Mouse (Mus musculus): Measurements from ENCODE around the gene Srgap1. TPM values are rescaled to one million over a fixed set of nuclear protein-coding genes. Genes with fewer than 3 reads are reported as not detected.

The Srgap1 gene
- polyA plus RNA-seq, 1 experiment: 1.2 TPM

- H3K79me2 ChIP-seq (ENCODE audit: control insufficient read depth, insufficient read depth): no peaks in the 10 kb centered on the region
- TF ChIP-seq MAX (IDR thresholded peaks at IDR 0.05; ENCODE audit: low read depth) (no peak), POLR2AphosphoS2 (IDR thresholded peaks at IDR 0.05; ENCODE audit: insufficient read length, low read depth) (no peak), TCF3 (IDR thresholded peaks at IDR 0.05; ENCODE audit: insufficient read length, low read depth) (no peak), SRF (IDR thresholded peaks at IDR 0.05; ENCODE audit: control insufficient read depth, insufficient read length, low read depth) (no peak)
- H3K27me3 ChIP-seq (ENCODE audit: control insufficient read depth, insufficient read depth, insufficient read length): no peaks in the 10 kb centered on the region
- no peak overlapping the region for H3K4me3 ChIP-seq
- H3K36me3 ChIP-seq (ENCODE audit: control insufficient read depth, insufficient read depth): no peaks in the 10 kb centered on the region
- no peak overlapping the region for H3K4me2 ChIP-seq (ENCODE audit: low read depth)
- H3ac ChIP-seq (ENCODE audit: control insufficient read depth, insufficient read length): no peak overlapping the region
These were observed 216.5 kb downstream of the Srgap1 start for GRCm38 (mm10) chr10:121830335-121831307.

GRCm38 (mm10) chr10:121829800-121830303, 217.3 kb downstream of the Srgap1 start:
- H3K36me3 ChIP-seq (ENCODE audit: control insufficient read depth, insufficient read depth): no peaks in the 10 kb centered on the region
- no peak overlapping the region for H3K4me2 ChIP-seq (ENCODE audit: low read depth)
- TF ChIP-seq MAX (IDR thresholded peaks at IDR 0.05; ENCODE audit: low read depth) (no peak), USF1 (IDR thresholded peaks at IDR 0.05; ENCODE audit: low read depth) (no peak), CEBPB (IDR thresholded peaks at IDR 0.05; ENCODE audit: insufficient read depth, poor library complexity, severe bottlenecking) (no peak), TCF12 (IDR thresholded peaks at IDR 0.05; ENCODE audit: insufficient read depth, poor library complexity, severe bottlenecking) (no peak), MYOD1 (IDR thresholded peaks at IDR 0.05; ENCODE audit: control insufficient read depth in 1 of 3, insufficient read length in 2 of 3, low read depth in 2 of 3) (no peak), MYOG (IDR thresholded peaks at IDR 0.05; ENCODE audit: control insufficient read depth in 1 of 3, insufficient read depth in 1 of 3, insufficient read length in 2 of 3, low read depth in 2 of 3) (no peak), POLR2AphosphoS2 (IDR thresholded peaks at IDR 0.05; ENCODE audit: insufficient read length, low read depth) (no peak)
- H3ac ChIP-seq (ENCODE audit: control insufficient read depth, insufficient read length): no peak overlapping the region
- H3K4me3 ChIP-seq: no peak overlapping the region
- H3K27me3 ChIP-seq (ENCODE audit: control insufficient read depth, insufficient read depth, insufficient read length): no peaks in the 10 kb centered on the region
- H3K79me2 ChIP-seq (ENCODE audit: control insufficient read depth, insufficient read depth): no peaks in the 10 kb centered on the region

GRCm38 (mm10) chr10:121829034-121829433, 218.1 kb downstream of the Srgap1 start:
- Histone ChIP-seq H3K79me2 (ENCODE audit: control insufficient read depth, insufficient read depth) (no peaks in the 10 kb centered on the region), H3K27me3 (ENCODE audit: control insufficient read depth, insufficient read depth, insufficient read length) (no peaks in the 10 kb centered on the region), H3K4me2 (ENCODE audit: low read depth) (no peak overlapping the region), H3K36me3 (ENCODE audit: control insufficient read depth, insufficient read depth) (no peaks in the 10 kb centered on the region), H3K4me3 (no peak overlapping the region), H3ac (ENCODE audit: control insufficient read depth, insufficient read length) (no peak overlapping the region)
- TF ChIP-seq CEBPB (IDR thresholded peaks at IDR 0.05; ENCODE audit: insufficient read depth, poor library complexity, severe bottlenecking) (no peak), USF1 (IDR thresholded peaks at IDR 0.05; ENCODE audit: low read depth) (no peak), E2F4 (IDR thresholded peaks at IDR 0.05; ENCODE audit: insufficient read depth) (no peak), SRF (IDR thresholded peaks at IDR 0.05; ENCODE audit: control insufficient read depth, insufficient read length, low read depth) (no peak), REST (IDR thresholded peaks at IDR 0.05; ENCODE audit: insufficient read depth, insufficient read length) (no peak), MAX (IDR thresholded peaks at IDR 0.05; ENCODE audit: low read depth) (no peak), MYOG (IDR thresholded peaks at IDR 0.05; ENCODE audit: control insufficient read depth in 1 of 3, insufficient read depth in 1 of 3, insufficient read length in 2 of 3, low read depth in 2 of 3) (no peak), POLR2AphosphoS2 (IDR thresholded peaks at IDR 0.05; ENCODE audit: insufficient read length, low read depth) (no peak), MYOD1 (IDR thresholded peaks at IDR 0.05; ENCODE audit: control insufficient read depth in 1 of 3, insufficient read length in 2 of 3, low read depth in 2 of 3) (no peak), TCF3 (IDR thresholded peaks at IDR 0.05; ENCODE audit: insufficient read length, low read depth) (no peak), POLR2A (IDR thresholded peaks at IDR 0.05; ENCODE audit: insufficient read length, low read depth) (no peak), TCF12 (IDR thresholded peaks at IDR 0.05; ENCODE audit: insufficient read depth, poor library complexity, severe bottlenecking) (no peak)

GRCm38 (mm10) chr10:121822674-121823073, 224.4 kb downstream of the Srgap1 start:
- Histone ChIP-seq H3K79me2 (ENCODE audit: control insufficient read depth, insufficient read depth) (no peaks in the 10 kb centered on the region), H3K36me3 (ENCODE audit: control insufficient read depth, insufficient read depth) (no peaks in the 10 kb centered on the region), H3K4me2 (ENCODE audit: low read depth) (no peak overlapping the region), H3K4me3 (no peak overlapping the region), H3ac (ENCODE audit: control insufficient read depth, insufficient read length) (no peak overlapping the region), H3K27me3 (ENCODE audit: control insufficient read depth, insufficient read depth, insufficient read length) (no peaks in the 10 kb centered on the region)
- no peak for TF ChIP-seq USF1 (IDR thresholded peaks at IDR 0.05; ENCODE audit: low read depth)
- TF ChIP-seq MYOG (IDR thresholded peaks at IDR 0.05; ENCODE audit: control insufficient read depth in 1 of 3, insufficient read depth in 1 of 3, insufficient read length in 2 of 3, low read depth in 2 of 3): no peak
- TF ChIP-seq SRF (IDR thresholded peaks at IDR 0.05; ENCODE audit: control insufficient read depth, insufficient read length, low read depth): no peak
- no peak for TF ChIP-seq MYOD1 (IDR thresholded peaks at IDR 0.05; ENCODE audit: control insufficient read depth in 1 of 3, insufficient read length in 2 of 3, low read depth in 2 of 3)

- Histone ChIP-seq H3ac (ENCODE audit: control insufficient read depth, insufficient read length) (no peak overlapping the region), H3K79me2 (ENCODE audit: control insufficient read depth, insufficient read depth) (no peaks in the 10 kb centered on the region), H3K36me3 (ENCODE audit: control insufficient read depth, insufficient read depth) (no peaks in the 10 kb centered on the region), H3K4me3 (no peak overlapping the region), H3K4me2 (ENCODE audit: low read depth) (no peak overlapping the region), H3K27me3 (ENCODE audit: control insufficient read depth, insufficient read depth, insufficient read length) (no peaks in the 10 kb centered on the region)
- TF ChIP-seq USF1 (IDR thresholded peaks at IDR 0.05; ENCODE audit: low read depth): no peak
- TF ChIP-seq TCF12 (IDR thresholded peaks at IDR 0.05; ENCODE audit: insufficient read depth, poor library complexity, severe bottlenecking): no peak
- TF ChIP-seq E2F4 (IDR thresholded peaks at IDR 0.05; ENCODE audit: insufficient read depth): no peak
- TF ChIP-seq CEBPB (IDR thresholded peaks at IDR 0.05; ENCODE audit: insufficient read depth, poor library complexity, severe bottlenecking): no peak
- TF ChIP-seq SRF (IDR thresholded peaks at IDR 0.05; ENCODE audit: control insufficient read depth, insufficient read length, low read depth): no peak
- TF ChIP-seq POLR2A (IDR thresholded peaks at IDR 0.05; ENCODE audit: insufficient read length, low read depth): no peak
- TF ChIP-seq TCF3 (IDR thresholded peaks at IDR 0.05; ENCODE audit: insufficient read length, low read depth): no peak
- no peak for TF ChIP-seq MAX (IDR thresholded peaks at IDR 0.05; ENCODE audit: low read depth)
- TF ChIP-seq MYOG (IDR thresholded peaks at IDR 0.05; ENCODE audit: control insufficient read depth in 1 of 3, insufficient read depth in 1 of 3, insufficient read length in 2 of 3, low read depth in 2 of 3): no peak
- TF ChIP-seq MYOD1 (IDR thresholded peaks at IDR 0.05; ENCODE audit: control insufficient read depth in 1 of 3, insufficient read length in 2 of 3, low read depth in 2 of 3): no peak
These were observed 226.3 kb downstream of the Srgap1 start for GRCm38 (mm10) chr10:121820846-121821245.

Data from myocyte (in vitro differentiated cells).